Mouse (Mus musculus) midbrain, embryonic 13.5 days (tissue): ENCODE data around the gene Gm39566. TPM values are rescaled to one million over a fixed set of nuclear protein-coding genes. Genes with fewer than 3 reads are reported as not detected.

Experiments used
- ATAC-seq: fragments of 200-750 bp; cut with Nextera tagmentation; 2 replicates; pipeline ENCODE4 v1.8.0; 2017; ENCODE audit warnings: mild to moderate bottlenecking, moderate TSS enrichment, moderate library complexity
- H3K27ac ChIP-seq: fragments of 300-500 bp; sonication (generic); 2 replicates; pipeline ENCODE4 v1.5.1; 2015; ENCODE audit warnings: inconsistent platforms, mild to moderate bottlenecking, moderate library complexity
- H3K27me3 ChIP-seq: fragments of 300-500 bp; sonication (generic); 2 replicates; pipeline ENCODE4 v1.6.1; 2015; ENCODE audit warnings: mild to moderate bottlenecking, inconsistent platforms
- H3K36me3 ChIP-seq: fragments of 300-500 bp; sonication (generic); 2 replicates; pipeline ENCODE4 v1.6.1; 2015; ENCODE audit warnings: mild to moderate bottlenecking, inconsistent platforms
- H3K4me1 ChIP-seq: fragments of 300-500 bp; sonication (generic); replicated peaks from 2 replicates; pipeline ENCODE4 v1.6.1; 2015; ENCODE audit warnings: inconsistent platforms
- H3K4me2 ChIP-seq: fragments of 300-500 bp; sonication (generic); replicated peaks from 2 replicates; pipeline ENCODE4 v1.6.1; 2015; ENCODE audit warnings: moderate library complexity, mild to moderate bottlenecking, inconsistent platforms
- H3K4me3 ChIP-seq: fragments of 300-500 bp; sonication (generic); replicated peaks from 2 replicates; pipeline ENCODE4 v1.5.1; 2015; ENCODE audit warnings: mild to moderate bottlenecking, inconsistent platforms
- H3K9ac ChIP-seq: fragments of 300-500 bp; sonication (generic); replicated peaks from 2 replicates; pipeline ENCODE4 v1.6.1; 2015; ENCODE audit warnings: mild to moderate bottlenecking, inconsistent platforms
- H3K9me3 ChIP-seq: fragments of 300-500 bp; sonication (generic); 2 replicates; pipeline ENCODE4 v1.6.1; 2016; ENCODE audit warnings: mild to moderate bottlenecking, inconsistent platforms
- WGBS: fragments of 180-500 bp; shearing (Covaris S2); methylation state at CpG from one replicate; pipeline ENCODE4 v1.1.7; 2015; 5-methylcytosine and 5-hydroxymethylcytosine counted together
- polyA plus RNA-seq: library from polyadenylated mRNA; unstranded; fragments of >200 nt; fragmentation: Nextera tagmentation; extraction: Ambion mirVana; gene quantifications from 2 replicates; pipeline ENCODE4 v1.2.1, GENCODE M21; 2015

The Gm39566 gene
- polyA plus RNA-seq, 1 experiment from 2014 or later, result not detected

- 65% methylated on average over 4 of the region's 4 CpGs for WGBS
These were observed 47.5 kb downstream of the Gm39566 start for GRCm38 (mm10) chr11:69767625-69767909.

GRCm38 (mm10) chr11:69766872-69767624, 48.0 kb downstream of the Gm39566 start:
- peak overlapping the region; percentile 84 for H3K4me3 ChIP-seq
- H3K4me1 ChIP-seq, result peaks cover 24% of the 10 kb centered on the region
- WGBS, result 67% methylated on average over 13 of the region's 13 CpGs
- ATAC-seq, result peak; percentile 21
- no peaks in the 10 kb centered on the region for H3K36me3 ChIP-seq
- H3K27ac ChIP-seq, result peak overlapping the region; percentile 84; the same call in 1 of the 2 replicates
- 0 out of 2 replicates have a peak, but pooled peaks cover 5% of the 10 kb centered on the region for H3K27me3 ChIP-seq
- no peaks in the 10 kb centered on the region for H3K9me3 ChIP-seq
- peak overlapping the region; percentile 76 for H3K4me2 ChIP-seq
- peak overlapping the region; percentile 96 for H3K9ac ChIP-seq

More at GRCm38 (mm10) chr11:69767625-69767909, 47.5 kb downstream of the Gm39566 start:
- H3K36me3 ChIP-seq, result no peaks in the 10 kb centered on the region
- ATAC-seq, result no peak
- no peaks in the 10 kb centered on the region for H3K9me3 ChIP-seq
- peak overlapping the region; percentile 76; the same call in 1 of the 2 replicates for H3K4me2 ChIP-seq
- peaks cover 24% of the 10 kb centered on the region for H3K4me1 ChIP-seq
- H3K9ac ChIP-seq, result peak overlapping the region; percentile 96; the same call in 1 of the 2 replicates
- H3K4me3 ChIP-seq, result peak overlapping the region; percentile 84
- H3K27me3 ChIP-seq, result 0 out of 2 replicates have a peak, but pooled peaks cover 5% of the 10 kb centered on the region
- H3K27ac ChIP-seq, result 0 out of 2 replicates have a peak overlapping the region, but pooled peaks have one; percentile 30

- WGBS, result 1% methylated on average over 37 of the region's 37 CpGs
- Histone ChIP-seq H3K4me2 (peak overlapping the region; percentile 76), H3K9me3 (no peaks in the 10 kb centered on the region), H3K36me3 (no peaks in the 10 kb centered on the region), H3K4me1 (peaks cover 25% of the 10 kb centered on the region), H3K4me3 (peak overlapping the region; percentile 84), H3K9ac (peak overlapping the region; percentile 96), H3K27me3 (0 out of 2 replicates have a peak, but pooled peaks cover 5% of the 10 kb centered on the region), H3K27ac (peak overlapping the region; percentile 84)
- peak; percentile 85 for ATAC-seq
These were observed 48.9 kb downstream of the Gm39566 start for GRCm38 (mm10) chr11:69766126-69766609.

DNA sequence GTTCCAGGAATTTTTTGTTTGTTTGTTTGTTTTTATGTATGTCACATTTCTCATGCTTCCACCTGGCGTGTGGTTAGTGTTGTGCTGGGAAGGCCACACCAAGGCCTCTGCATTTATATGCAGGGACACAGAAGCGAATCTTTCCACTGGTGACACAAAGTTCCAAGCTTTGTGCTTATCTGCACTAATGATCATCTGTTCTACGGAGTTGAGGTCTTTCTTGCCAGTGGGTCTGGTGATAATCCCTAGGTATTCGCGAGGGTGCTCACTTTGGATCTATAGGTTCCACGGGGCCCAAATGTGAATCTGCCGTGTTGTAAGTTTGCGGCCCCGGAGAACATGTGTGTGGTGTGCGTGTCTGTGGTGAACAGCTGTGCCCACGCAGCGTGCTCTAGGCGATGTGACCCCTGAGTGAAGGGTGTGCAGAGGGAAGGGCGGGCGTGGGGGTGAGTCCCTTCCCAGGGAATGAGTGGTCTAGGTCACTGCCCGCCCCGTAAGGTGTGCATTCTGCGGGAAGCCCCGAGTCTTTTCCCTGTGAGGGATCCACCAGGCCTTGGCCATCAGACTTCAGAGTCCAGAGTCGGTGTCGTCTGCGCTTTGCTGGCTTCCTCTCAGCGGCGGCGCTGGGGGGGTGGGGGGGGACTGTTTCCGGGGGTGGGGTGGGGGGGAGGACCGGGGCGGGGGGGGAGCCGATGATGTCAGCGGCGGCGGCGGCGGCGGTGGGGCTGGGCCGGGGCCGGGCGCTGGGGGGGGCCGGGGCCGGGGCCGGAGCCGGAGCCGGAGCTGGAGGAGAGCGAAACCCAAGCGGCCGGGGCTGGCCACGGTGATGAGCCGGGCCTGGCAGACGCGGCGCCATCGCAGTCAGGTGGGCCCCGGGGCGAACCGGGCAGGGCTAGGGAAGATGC, 49.6 kb downstream of the Gm39566 start, which contains the start of gene Zbtb4:
Zbtb4 (plus strand) TSS at position 692 of the 905 bp plus-strand sequence.
- H3K27ac ChIP-seq, result peak within 1 kb of the TSS; percentile 84
- H3K27me3 ChIP-seq, result 0 out of 2 replicates have a peak, but pooled peaks cover 5% of the 10 kb centered on the region
- H3K9ac ChIP-seq, result peak within 1 kb of the TSS; percentile 96
- no peaks in the 10 kb centered on the region for H3K9me3 ChIP-seq
- H3K4me1 ChIP-seq, result peaks cover 32% of the 10 kb centered on the region
- H3K4me2 ChIP-seq, result peak within 1 kb of the TSS; percentile 76
- WGBS, result 24% methylated on average over 35 of the region's 55 CpGs
- peak within 1 kb of the TSS; percentile 84 for H3K4me3 ChIP-seq
- H3K36me3 ChIP-seq, result no peaks in the 10 kb centered on the region
- ATAC-seq, result peak; percentile 79

GRCm38 (mm10) chr11:69763551-69763950, 51.5 kb downstream of the Gm39566 start:
- Histone ChIP-seq H3K36me3 (no peaks in the 10 kb centered on the region), H3K9me3 (no peaks in the 10 kb centered on the region), H3K4me2 (no peak overlapping the region), H3K9ac (no peak overlapping the region), H3K4me3 (no peak overlapping the region), H3K27ac (no peak overlapping the region), H3K27me3 (0 out of 2 replicates have a peak, but pooled peaks cover 5% of the 10 kb centered on the region), H3K4me1 (peaks cover 43% of the 10 kb centered on the region)
- WGBS, result 69% methylated on average over 7 of the region's 7 CpGs
- ATAC-seq, result no peak

DNA sequence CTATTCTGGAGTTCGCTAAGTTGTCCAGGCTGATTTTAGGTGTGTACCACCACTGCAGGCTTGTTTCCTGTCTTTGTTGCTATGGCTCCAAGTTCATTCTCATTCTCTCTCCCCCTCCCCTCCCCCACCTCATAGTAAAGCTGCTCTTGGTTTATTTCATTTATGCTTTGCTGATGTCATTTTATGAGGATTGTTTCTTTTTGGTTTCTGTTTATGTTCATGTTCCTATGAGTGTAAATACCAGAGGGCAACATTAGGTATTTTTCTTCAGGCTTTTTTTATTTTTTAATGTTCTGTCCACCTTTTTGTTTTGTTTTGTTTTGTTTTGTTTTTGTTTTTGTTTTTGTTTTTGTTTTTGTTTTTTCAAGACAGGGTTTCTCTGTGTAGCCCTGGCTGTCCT, 53.2 kb downstream of the Gm39566 start, which contains the start of gene Slc35g3:
Slc35g3 (minus strand) TSS at position 101 of the 400 bp plus-strand sequence.
- 78% methylated on average over 1 of the region's 1 CpGs for WGBS
- Histone ChIP-seq H3K4me1 (peaks cover 41% of the 10 kb centered on the region), H3K27me3 (0 out of 2 replicates have a peak, but pooled peaks cover under 1% of the 10 kb centered on the region), H3K9me3 (no peaks in the 10 kb centered on the region), H3K27ac (peak within 1 kb of the TSS; percentile 97), H3K9ac (peak within 1 kb of the TSS; percentile 74; the same call in 1 of the 2 replicates), H3K36me3 (no peaks in the 10 kb centered on the region), H3K4me3 (no peak within 1 kb of the TSS), H3K4me2 (no peak within 1 kb of the TSS)
- ATAC-seq, result no peak

Other genes starting within 250 kb of the Gm39566 start
- 24.5 and 26.9 TPM in 2 replicates for gene Wrap53, start 235.0 kb downstream of the Gm39566 start, polyA plus RNA-seq
- 84.2 and 93.4 TPM in 2 replicates for gene Trp53, start 234.9 kb downstream of the Gm39566 start, polyA plus RNA-seq
- 23.2 and 24.3 TPM in 2 replicates for gene Atp1b2, start 209.4 kb downstream of the Gm39566 start, polyA plus RNA-seq
- gene Shbg, start 197.4 kb downstream of the Gm39566 start, polyA plus RNA-seq, result not detected in 2 replicates
- gene Sat2, start 193.3 kb downstream of the Gm39566 start, polyA plus RNA-seq, result 25.1 and 28.5 TPM in 2 replicates
- gene Fxr2, start 182.3 kb downstream of the Gm39566 start, polyA plus RNA-seq, result 40.5 and 52.4 TPM in 2 replicates
- gene Sox15, start 160.0 kb downstream of the Gm39566 start, polyA plus RNA-seq, result 0.31 TPM in 1 of 2 replicates, not detected in the other
- 103 and 104 TPM in 2 replicates for gene Mpdu1, start 152.7 kb downstream of the Gm39566 start, polyA plus RNA-seq
- gene Cd68, start 149.1 kb downstream of the Gm39566 start, polyA plus RNA-seq, result 6.1 and 7.3 TPM in 2 replicates
- 581 and 595 TPM in 2 replicates for gene Eif4a1, start 142.9 kb downstream of the Gm39566 start, polyA plus RNA-seq
- gene Senp3, start 133.2 kb downstream of the Gm39566 start, polyA plus RNA-seq, result 101 and 103 TPM in 2 replicates
- gene Tnfsf13, start 129.5 kb downstream of the Gm39566 start, polyA plus RNA-seq, result 0.36 TPM in 1 of 2 replicates, not detected in the other
- gene Tnfsf12, start 119.4 kb downstream of the Gm39566 start, polyA plus RNA-seq, result 0.98 and 1.2 TPM in 2 replicates
- 0.64 and 1.2 TPM in 2 replicates for gene Tnfsfm13, start 119.2 kb downstream of the Gm39566 start, polyA plus RNA-seq
- 22.7 and 24.9 TPM in 2 replicates for gene Polr2a, start 56.7 kb downstream of the Gm39566 start, polyA plus RNA-seq
- 0.31 TPM in 1 of 2 replicates, not detected in the other for gene Slc35g3, start 53.3 kb downstream of the Gm39566 start, polyA plus RNA-seq
- gene Zbtb4, start 49.4 kb downstream of the Gm39566 start, polyA plus RNA-seq, result 2.9 and 3.2 TPM in 2 replicates
- gene Chrnb1, start 19.4 kb downstream of the Gm39566 start, polyA plus RNA-seq, result 0.83 and 0.85 TPM in 2 replicates
- gene Fgf11, start 13.4 kb downstream of the Gm39566 start, polyA plus RNA-seq, result 3.4 and 4.4 TPM in 2 replicates
- 0.44 and 0.52 TPM in 2 replicates for gene Tmem102, start 9.7 kb downstream of the Gm39566 start, polyA plus RNA-seq
- gene Spem2, start 3.2 kb upstream of the Gm39566 start, polyA plus RNA-seq, result not detected in 2 replicates
- gene Spem1, start 6.9 kb upstream of the Gm39566 start, polyA plus RNA-seq, result 0.51 and 0.64 TPM in 2 replicates
- gene Nlgn2, start 22.5 kb upstream of the Gm39566 start, polyA plus RNA-seq, result 20.5 and 21.3 TPM in 2 replicates
- gene Tmem256, start 23.2 kb upstream of the Gm39566 start, polyA plus RNA-seq, result 329 and 331 TPM in 2 replicates
- gene Plscr3, start 31.1 kb upstream of the Gm39566 start, polyA plus RNA-seq, result 55.0 and 56.3 TPM in 2 replicates
- 0.27 and 0.31 TPM in 2 replicates for gene Tnk1, start 43.4 kb upstream of the Gm39566 start, polyA plus RNA-seq
- not detected in 2 replicates for gene Tmem95, start 62.7 kb upstream of the Gm39566 start, polyA plus RNA-seq
- 1.3 and 1.7 TPM in 2 replicates for gene Kctd11, start 66.1 kb upstream of the Gm39566 start, polyA plus RNA-seq
- gene Acap1, start 80.2 kb upstream of the Gm39566 start, polyA plus RNA-seq, result 0.37 and 0.48 TPM in 2 replicates
- gene 2810408A11Rik, start 85.7 kb upstream of the Gm39566 start, polyA plus RNA-seq, result 16.1 and 17.1 TPM in 2 replicates
- gene Neurl4, start 85.8 kb upstream of the Gm39566 start, polyA plus RNA-seq, result 18.6 and 19.8 TPM in 2 replicates
- gene Gps2, start 98.6 kb upstream of the Gm39566 start, polyA plus RNA-seq, result 81.9 and 87.0 TPM in 2 replicates
- 1,160 and 1,188 TPM in 2 replicates for gene Eif5a, start 106.7 kb upstream of the Gm39566 start, polyA plus RNA-seq
- gene Ybx2, start 120.5 kb upstream of the Gm39566 start, polyA plus RNA-seq, result 3.9 and 4.2 TPM in 2 replicates
- 4.3 and 4.4 TPM in 2 replicates for gene Slc2a4, start 132.9 kb upstream of the Gm39566 start, polyA plus RNA-seq
- gene Cldn7, start 149.5 kb upstream of the Gm39566 start, polyA plus RNA-seq, result 0.32 and 1.1 TPM in 2 replicates
- 22.9 and 23.8 TPM in 2 replicates for gene Ctdnep1, start 165.9 kb upstream of the Gm39566 start, polyA plus RNA-seq
- 156 and 158 TPM in 2 replicates for gene Elp5, start 167.2 kb upstream of the Gm39566 start, polyA plus RNA-seq
- gene Gabarap, start 175.8 kb upstream of the Gm39566 start, polyA plus RNA-seq, result 611 and 625 TPM in 2 replicates
- 74.2 and 82.2 TPM in 2 replicates for gene Phf23, start 180.5 kb upstream of the Gm39566 start, polyA plus RNA-seq
- 27.6 and 35.4 TPM in 2 replicates for gene Dvl2, start 185.3 kb upstream of the Gm39566 start, polyA plus RNA-seq
- 48.4 and 51.7 TPM in 2 replicates for gene Acadvl, start 200.1 kb upstream of the Gm39566 start, polyA plus RNA-seq
- 34.9 and 37.2 TPM in 2 replicates for gene Dlg4, start 201.6 kb upstream of the Gm39566 start, polyA plus RNA-seq
- gene Asgr1, start 238.8 kb upstream of the Gm39566 start, polyA plus RNA-seq, result 0.97 and 1.1 TPM in 2 replicates